Mouse (Mus musculus): ENCODE data around the gene Cd40. TPM values are rescaled to one million over a fixed set of nuclear protein-coding genes. Genes with fewer than 3 reads are reported as not detected.
A peak's percentile ranks its signal among the peaks of the same experiment; 100 is the strongest.

Gene Cd40
- polyA plus RNA-seq, 1 experiment from 2014 or later = 3.6 TPM

GRCm38 (mm10) chr2:165105513-165106079 lies 50.2 kb downstream of the Cd40 start:
- Histone ChIP-seq H3K27me3 (replicated peaks; ENCODE audit: control insufficient read depth, insufficient read depth, low read length) (peaks cover 35% of the 10 kb centered on the region), H3K9me3 (ENCODE audit: control insufficient read depth) (no peaks in the 10 kb centered on the region)
- ATAC-seq = no peak

GRCm38 (mm10) chr2:165106585-165106984 lies 51.2 kb downstream of the Cd40 start:
- no peak overlapping the region for H3K9ac ChIP-seq (ENCODE audit: low read depth, low read length)
- H3K4me2 ChIP-seq (replicated peaks; ENCODE audit: low read depth) = no peak overlapping the region
- WGBS = 19% methylated on average over 18 of the region's 18 CpGs
- no peaks in the 10 kb centered on the region for H3K36me3 ChIP-seq (ENCODE audit: control insufficient read depth, insufficient read depth)
- H3K4me1 ChIP-seq (replicated peaks; ENCODE audit: control insufficient read depth, insufficient read depth, low read length) = no peaks in the 10 kb centered on the region
- H3K4me3 ChIP-seq (ENCODE audit: low read depth, low read length) = no peak overlapping the region
- no peak for TF ChIP-seq CTCF (IDR thresholded peaks at IDR 0.05; ENCODE audit: low read depth)
- H3K9me3 ChIP-seq (ENCODE audit: control insufficient read depth) = no peaks in the 10 kb centered on the region
- no peak overlapping the region for H3K27ac ChIP-seq (ENCODE audit: low read depth, low read length)
- no peak for ATAC-seq
- peaks cover 44% of the 10 kb centered on the region for H3K27me3 ChIP-seq (replicated peaks; ENCODE audit: control insufficient read depth, insufficient read depth, low read length)

More at GRCm38 (mm10) chr2:165105513-165106079, 50.2 kb downstream of the Cd40 start:
- no peak overlapping the region for H3K9ac ChIP-seq (ENCODE audit: low read depth, low read length)
- no peak overlapping the region for H3K4me3 ChIP-seq (ENCODE audit: low read depth, low read length)
- TF ChIP-seq CTCF (IDR thresholded peaks at IDR 0.05; ENCODE audit: low read depth) = no peak
- H3K27ac ChIP-seq (ENCODE audit: low read depth, low read length) = no peak overlapping the region
- H3K4me1 ChIP-seq (replicated peaks; ENCODE audit: control insufficient read depth, insufficient read depth, low read length) = no peaks in the 10 kb centered on the region
- 70% methylated on average over 16 of the region's 16 CpGs for WGBS
- H3K4me2 ChIP-seq (replicated peaks; ENCODE audit: low read depth) = no peak overlapping the region
- no peaks in the 10 kb centered on the region for H3K36me3 ChIP-seq (ENCODE audit: control insufficient read depth, insufficient read depth)

GRCm38 (mm10) chr2:165112149-165112548 lies 56.7 kb downstream of the Cd40 start:
- WGBS = 1% methylated on average over 53 of the region's 54 CpGs
- H3K27me3 ChIP-seq (replicated peaks; ENCODE audit: control insufficient read depth, insufficient read depth, low read length) = peaks cover 77% of the 10 kb centered on the region
- peak; percentile 93 for TF ChIP-seq CTCF (IDR thresholded peaks at IDR 0.05; ENCODE audit: low read depth)
- H3K4me3 ChIP-seq (ENCODE audit: low read depth, low read length) = 0 out of 2 replicates have a peak overlapping the region, but pooled peaks have one; percentile 5
- H3K4me2 ChIP-seq (replicated peaks; ENCODE audit: low read depth) = 0 out of 2 replicates have a peak overlapping the region, but pooled peaks have one; percentile 27
- no peaks in the 10 kb centered on the region for H3K4me1 ChIP-seq (replicated peaks; ENCODE audit: control insufficient read depth, insufficient read depth, low read length)
- peak; percentile 61 for ATAC-seq
- H3K9me3 ChIP-seq (ENCODE audit: control insufficient read depth) = no peaks in the 10 kb centered on the region
- H3K9ac ChIP-seq (ENCODE audit: low read depth, low read length) = no peak overlapping the region
- no peak overlapping the region for H3K27ac ChIP-seq (ENCODE audit: low read depth, low read length)
- no peaks in the 10 kb centered on the region for H3K36me3 ChIP-seq (ENCODE audit: control insufficient read depth, insufficient read depth)

- no peak overlapping the region for H3K4me3 ChIP-seq (ENCODE audit: low read depth, low read length)
- ATAC-seq = peak; percentile 28; the same call in 1 of the 2 replicates
- no peak overlapping the region for H3K9ac ChIP-seq (ENCODE audit: low read depth, low read length)
- H3K4me1 ChIP-seq (replicated peaks; ENCODE audit: control insufficient read depth, insufficient read depth, low read length) = no peaks in the 10 kb centered on the region
- no peak overlapping the region for H3K4me2 ChIP-seq (replicated peaks; ENCODE audit: low read depth)
- peaks cover 74% of the 10 kb centered on the region for H3K27me3 ChIP-seq (replicated peaks; ENCODE audit: control insufficient read depth, insufficient read depth, low read length)
- TF ChIP-seq CTCF (IDR thresholded peaks at IDR 0.05; ENCODE audit: low read depth) = no peak
- H3K27ac ChIP-seq (ENCODE audit: low read depth, low read length) = no peak overlapping the region
- no peaks in the 10 kb centered on the region for H3K9me3 ChIP-seq (ENCODE audit: control insufficient read depth)
- H3K36me3 ChIP-seq (ENCODE audit: control insufficient read depth, insufficient read depth) = no peaks in the 10 kb centered on the region
- 21% methylated on average over 11 of the region's 11 CpGs for WGBS
These were observed 58.3 kb downstream of the Cd40 start for GRCm38 (mm10) chr2:165113733-165114132.

- no peak overlapping the region for H3K4me3 ChIP-seq (ENCODE audit: low read depth, low read length)
- WGBS = 78% methylated on average over 9 of the region's 9 CpGs
- H3K27me3 ChIP-seq (replicated peaks; ENCODE audit: control insufficient read depth, insufficient read depth, low read length) = peaks cover 23% of the 10 kb centered on the region
- ATAC-seq = no peak
- no peaks in the 10 kb centered on the region for H3K36me3 ChIP-seq (ENCODE audit: control insufficient read depth, insufficient read depth)
- H3K9ac ChIP-seq (ENCODE audit: low read depth, low read length) = no peak overlapping the region
- H3K9me3 ChIP-seq (ENCODE audit: control insufficient read depth) = no peaks in the 10 kb centered on the region
- no peak for TF ChIP-seq CTCF (IDR thresholded peaks at IDR 0.05; ENCODE audit: low read depth)
- no peak overlapping the region for H3K4me2 ChIP-seq (replicated peaks; ENCODE audit: low read depth)
- no peak overlapping the region for H3K27ac ChIP-seq (ENCODE audit: low read depth, low read length)
- no peaks in the 10 kb centered on the region for H3K4me1 ChIP-seq (replicated peaks; ENCODE audit: control insufficient read depth, insufficient read depth, low read length)
These were observed 65.3 kb downstream of the Cd40 start for GRCm38 (mm10) chr2:165120765-165121164.

- Histone ChIP-seq H3K27me3 (replicated peaks; ENCODE audit: control insufficient read depth, insufficient read depth, low read length) (peaks cover 18% of the 10 kb centered on the region; the same call in 1 of the 2 replicates), H3K4me3 (ENCODE audit: low read depth, low read length) (no peak overlapping the region), H3K4me1 (replicated peaks; ENCODE audit: control insufficient read depth, insufficient read depth, low read length) (no peaks in the 10 kb centered on the region), H3K4me2 (replicated peaks; ENCODE audit: low read depth) (no peak overlapping the region), H3K9ac (ENCODE audit: low read depth, low read length) (no peak overlapping the region), H3K36me3 (ENCODE audit: control insufficient read depth, insufficient read depth) (no peaks in the 10 kb centered on the region), H3K9me3 (ENCODE audit: control insufficient read depth) (no peaks in the 10 kb centered on the region), H3K27ac (ENCODE audit: low read depth, low read length) (no peak overlapping the region)
- WGBS = 26% methylated on average over 10 of the region's 10 CpGs
- no peak for TF ChIP-seq CTCF (IDR thresholded peaks at IDR 0.05; ENCODE audit: low read depth)
- no peak for ATAC-seq
These were observed 65.9 kb downstream of the Cd40 start for GRCm38 (mm10) chr2:165121206-165121840.

Other genes starting within 250 kb of the Cd40 start
- 7.0 and 7.6 TPM in 2 replicates for gene Zswim1, start 232.9 kb upstream of the Cd40 start, polyA plus RNA-seq (2015; fragmentation: Nextera tagmentation; extraction: Ambion mirVana)
- gene Spata25, start 227.1 kb upstream of the Cd40 start, polyA plus RNA-seq (2015; fragmentation: Nextera tagmentation; extraction: Ambion mirVana) = not detected in 2 replicates
- 1,079 and 1,142 TPM in 2 replicates for gene Ctsa, start 222.8 kb upstream of the Cd40 start, polyA plus RNA-seq (2015; fragmentation: Nextera tagmentation; extraction: Ambion mirVana)
- 4.6 and 5.7 TPM in 2 replicates for gene Neurl2, start 222.2 kb upstream of the Cd40 start, polyA plus RNA-seq (2015; fragmentation: Nextera tagmentation; extraction: Ambion mirVana)
- 14.5 and 16.2 TPM in 2 replicates for gene Pltp, start 197.9 kb upstream of the Cd40 start, polyA plus RNA-seq (2015; fragmentation: Nextera tagmentation; extraction: Ambion mirVana)
- gene Pcif1, start 176.3 kb upstream of the Cd40 start, polyA plus RNA-seq (2015; fragmentation: Nextera tagmentation; extraction: Ambion mirVana) = 43.2 and 44.0 TPM in 2 replicates
- gene Zfp335, start 143.9 kb upstream of the Cd40 start, polyA plus RNA-seq (2015; fragmentation: Nextera tagmentation; extraction: Ambion mirVana) = 3.6 and 3.8 TPM in 2 replicates
- 9.6 and 9.8 TPM in 2 replicates for gene Mmp9, start 114.8 kb upstream of the Cd40 start, polyA plus RNA-seq (2015; fragmentation: Nextera tagmentation; extraction: Ambion mirVana)
- gene Slc12a5, start 94.8 kb upstream of the Cd40 start, polyA plus RNA-seq (2015; fragmentation: Nextera tagmentation; extraction: Ambion mirVana) = 0.09 and 0.47 TPM in 2 replicates
- 11.9 and 13.9 TPM in 2 replicates for gene Ncoa5, start 20.8 kb upstream of the Cd40 start, polyA plus RNA-seq (2015; fragmentation: Nextera tagmentation; extraction: Ambion mirVana)
- gene 1700025C18Rik, start 35.1 kb downstream of the Cd40 start, polyA plus RNA-seq (2015; fragmentation: Nextera tagmentation; extraction: Ambion mirVana) = not detected in 2 replicates
- 0.25 and 0.41 TPM in 2 replicates for gene Cdh22, start 179.2 kb downstream of the Cd40 start, polyA plus RNA-seq (2015; fragmentation: Nextera tagmentation; extraction: Ambion mirVana)
- gene Slc35c2, start 232.2 kb downstream of the Cd40 start, polyA plus RNA-seq (2015; fragmentation: Nextera tagmentation; extraction: Ambion mirVana) = 199 and 209 TPM in 2 replicates